ENCODE assay signal across 18 mouse cellular contexts in the genomic region with DNA sequence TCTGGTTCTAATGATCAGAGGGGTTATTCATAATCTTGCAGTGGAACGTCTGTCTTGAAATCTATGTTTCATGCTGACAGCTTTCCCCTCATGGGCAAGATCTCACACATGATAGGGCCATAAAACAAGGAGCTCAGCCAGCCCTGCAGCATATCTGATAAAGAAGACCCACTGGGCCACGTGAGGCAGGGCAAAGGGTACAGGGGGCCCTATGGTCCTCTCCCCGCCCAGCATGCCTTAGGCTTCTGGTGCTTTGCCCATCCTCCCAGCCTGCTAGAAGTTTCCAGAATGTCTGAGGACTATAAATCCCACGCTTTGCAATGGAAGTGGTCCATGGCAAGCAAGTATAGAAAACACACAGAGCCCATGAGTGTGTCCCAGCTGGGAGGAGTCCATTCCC.
DNase-seq lines count a peak whose midpoint lies in the region; ATAC-seq and TF ChIP-seq lines count a peak whose summit lies in the region.
"Had no signal": no experiment of that assay in that cellular context is flagged by ENCODE, and none has a peak within 500 bp of the region (broad histone marks: within the 10 kb centered on the region; RNA-seq: fewer than 3 reads in every experiment).

No protein-coding gene starts in this region.

- no peak for TF ChIP-seq CTCF in layer of hippocampus, adult 2 months (conservative IDR thresholded peaks at IDR 0.05)

- peaks cover 42% of the 10 kb centered on the region for H3K4me1 ChIP-seq in hindbrain, embryonic 10.5 days (replicated peaks)
- peaks cover 41% of the 10 kb centered on the region for H3K4me1 ChIP-seq in hindbrain, embryonic 12.5 days
- H3K4me1 ChIP-seq in midbrain, embryonic 10.5 days = peaks cover 42% of the 10 kb centered on the region
- peaks cover 7% of the 10 kb centered on the region for H3K4me1 ChIP-seq in midbrain, embryonic 16.5 days (ENCODE audit: control insufficient read depth, insufficient read depth, low read length)
- peaks cover 28% of the 10 kb centered on the region for H3K4me1 ChIP-seq in intestine, embryonic 15.5 days (replicated peaks)
- peaks cover 43% of the 10 kb centered on the region for H3K4me1 ChIP-seq in limb, embryonic 12.5 days (replicated peaks)

- no peak overlapping the region for H3K9ac ChIP-seq in hindbrain, embryonic 12.5 days
- H3K9ac ChIP-seq in midbrain, embryonic 16.5 days (ENCODE audit: low read depth, low read length) = no peak overlapping the region
- H3K9ac ChIP-seq in intestine, embryonic 15.5 days = no peak overlapping the region
- no peak overlapping the region for H3K9ac ChIP-seq in limb, embryonic 12.5 days (replicated peaks)
- H3K9ac ChIP-seq: hindbrain, embryonic 15.5 days had no signal

- H3K36me3 ChIP-seq in hindbrain, embryonic 10.5 days = no peaks in the 10 kb centered on the region
- no peaks in the 10 kb centered on the region for H3K36me3 ChIP-seq in hindbrain, embryonic 12.5 days
- H3K36me3 ChIP-seq in midbrain, embryonic 10.5 days = no peaks in the 10 kb centered on the region
- no peaks in the 10 kb centered on the region for H3K36me3 ChIP-seq in midbrain, embryonic 16.5 days (ENCODE audit: control insufficient read depth, insufficient read depth, low read length)
- no peaks in the 10 kb centered on the region for H3K36me3 ChIP-seq in intestine, embryonic 15.5 days
- H3K36me3 ChIP-seq in limb, embryonic 12.5 days = no peaks in the 10 kb centered on the region
- H3K36me3 ChIP-seq: heart, embryonic 10.5 days; hindbrain, embryonic 15.5 days had no signal

- H3K27ac ChIP-seq in hindbrain, embryonic 10.5 days = 0 out of 2 replicates have a peak overlapping the region, but pooled peaks have one; percentile 40
- H3K27ac ChIP-seq in hindbrain, embryonic 12.5 days = no peak overlapping the region
- 0 out of 2 replicates have a peak overlapping the region, but pooled peaks have one; percentile 3 for H3K27ac ChIP-seq in midbrain, embryonic 10.5 days (replicated peaks)
- H3K27ac ChIP-seq in midbrain, embryonic 16.5 days (ENCODE audit: low read length) = no peak overlapping the region
- H3K27ac ChIP-seq in intestine, embryonic 15.5 days = no peak overlapping the region
- H3K27ac ChIP-seq in limb, embryonic 12.5 days = peak overlapping the region; percentile 20; the same call in 1 of the 2 replicates
- no peak overlapping the region for H3K27ac ChIP-seq in layer of hippocampus, adult 2 months
- H3K27ac ChIP-seq: heart, embryonic 10.5 days; hindbrain, embryonic 15.5 days had no signal

- no peak overlapping the region for H3K4me3 ChIP-seq in hindbrain, embryonic 10.5 days
- H3K4me3 ChIP-seq in hindbrain, embryonic 12.5 days = no peak overlapping the region
- H3K4me3 ChIP-seq in midbrain, embryonic 10.5 days = no peak overlapping the region
- no peak overlapping the region for H3K4me3 ChIP-seq in midbrain, embryonic 16.5 days (ENCODE audit: low read depth, low read length)
- no peak overlapping the region for H3K4me3 ChIP-seq in intestine, embryonic 15.5 days (replicated peaks)
- H3K4me3 ChIP-seq in limb, embryonic 12.5 days (replicated peaks) = no peak overlapping the region
- no peak overlapping the region for H3K4me3 ChIP-seq in layer of hippocampus, adult 2 months
- H3K4me3 ChIP-seq: heart, embryonic 10.5 days; hindbrain, embryonic 15.5 days had no signal

- H3K4me2 ChIP-seq in hindbrain, embryonic 12.5 days (replicated peaks) = no peak overlapping the region
- no peak overlapping the region for H3K4me2 ChIP-seq in midbrain, embryonic 16.5 days (ENCODE audit: low read length)
- H3K4me2 ChIP-seq in intestine, embryonic 15.5 days (replicated peaks) = no peak overlapping the region
- no peak overlapping the region for H3K4me2 ChIP-seq in limb, embryonic 12.5 days
- H3K4me2 ChIP-seq: hindbrain, embryonic 15.5 days had no signal

- 60% methylated on average over 4 of the region's 4 CpGs for WGBS in hindbrain, embryonic 10.5 days
- WGBS in hindbrain, embryonic 12.5 days = 47% methylated on average over 4 of the region's 4 CpGs
- WGBS in midbrain, embryonic 10.5 days = 66% methylated on average over 4 of the region's 4 CpGs
- WGBS in midbrain, embryonic 16.5 days = 53% methylated on average over 4 of the region's 4 CpGs
- 46% methylated on average over 4 of the region's 4 CpGs for WGBS in intestine, embryonic 15.5 days
- WGBS in limb, embryonic 12.5 days = 48% methylated on average over 4 of the region's 4 CpGs

- H3K9me3 ChIP-seq in hindbrain, embryonic 10.5 days = no peaks in the 10 kb centered on the region
- no peaks in the 10 kb centered on the region for H3K9me3 ChIP-seq in hindbrain, embryonic 12.5 days (replicated peaks)
- no peaks in the 10 kb centered on the region for H3K9me3 ChIP-seq in midbrain, embryonic 10.5 days (replicated peaks)
- H3K9me3 ChIP-seq in midbrain, embryonic 16.5 days (replicated peaks; ENCODE audit: control insufficient read depth, low read length, poor library complexity, severe bottlenecking) = no peaks in the 10 kb centered on the region
- H3K9me3 ChIP-seq in intestine, embryonic 15.5 days = no peaks in the 10 kb centered on the region
- no peaks in the 10 kb centered on the region for H3K9me3 ChIP-seq in limb, embryonic 12.5 days
- H3K9me3 ChIP-seq: heart, embryonic 10.5 days; hindbrain, embryonic 15.5 days had no signal

- H3K27me3 ChIP-seq in hindbrain, embryonic 10.5 days (ENCODE audit: insufficient read depth, poor library complexity, severe bottlenecking) = peaks cover 21% of the 10 kb centered on the region
- H3K27me3 ChIP-seq in hindbrain, embryonic 12.5 days = no peaks in the 10 kb centered on the region
- peaks cover 24% of the 10 kb centered on the region for H3K27me3 ChIP-seq in midbrain, embryonic 10.5 days (ENCODE audit: low read depth, poor library complexity, severe bottlenecking)
- no peaks in the 10 kb centered on the region for H3K27me3 ChIP-seq in midbrain, embryonic 16.5 days (ENCODE audit: control insufficient read depth, insufficient read depth, low read depth, low read length)
- no peaks in the 10 kb centered on the region for H3K27me3 ChIP-seq in intestine, embryonic 15.5 days (replicated peaks)
- H3K27me3 ChIP-seq in limb, embryonic 12.5 days = peaks cover 11% of the 10 kb centered on the region; the same call in 1 of the 2 replicates
- H3K27me3 ChIP-seq: hindbrain, embryonic 15.5 days had no signal

- no peak for ATAC-seq in hindbrain, embryonic 12.5 days (ENCODE audit: low FRiP score)
- ATAC-seq in midbrain, embryonic 16.5 days = no peak
- peak; percentile 59 for ATAC-seq in intestine, embryonic 15.5 days
- ATAC-seq in limb, embryonic 12.5 days (ENCODE audit: insufficient number of reproducible peaks, insufficient read depth, low FRiP score, low TSS enrichment, low read depth) = no peak
- ATAC-seq: forebrain, embryonic 14.5 days had no signal

- DNase-seq in hindbrain, embryonic 10.5 days (ENCODE audit: low spot score) = no peak
- no peak for DNase-seq in midbrain, embryonic 10.5 days (ENCODE audit: low spot score)
- no peak for DNase-seq in layer of hippocampus, adult 2 months (ENCODE audit: low spot score in 2 of 2)
- no peak for DNase-seq in heart, adult 8-10 months (ENCODE audit: low spot score)
- DNase-seq: cerebellum, adult 11-12 months; cerebellum, adult 9-11 months; cerebellum, postnatal 36 days; gastrocnemius, postnatal 36 days; heart, adult 11 months; heart, postnatal 10 days; heart, postnatal 4 days had no signal

Comparison
In these comparisons a context has a peak if more than half of its experiments do, and no peak if none do; other contexts are left out.
1. H3K27ac ChIP-seq: peak in hindbrain, embryonic 10.5 days (single experiment), midbrain, embryonic 10.5 days (single experiment) and limb, embryonic 12.5 days (single experiment); none in hindbrain, embryonic 12.5 days (single experiment), midbrain, embryonic 16.5 days (single experiment), intestine, embryonic 15.5 days (single experiment) and layer of hippocampus, adult 2 months (single experiment).